Mouse (Mus musculus): ENCODE data around the gene Rbbp9. TPM values are rescaled to one million over a fixed set of nuclear protein-coding genes. Genes with fewer than 3 reads are reported as not detected.

Gene Rbbp9
- polyA plus RNA-seq, 1 experiment = 4.8 TPM

DNA sequence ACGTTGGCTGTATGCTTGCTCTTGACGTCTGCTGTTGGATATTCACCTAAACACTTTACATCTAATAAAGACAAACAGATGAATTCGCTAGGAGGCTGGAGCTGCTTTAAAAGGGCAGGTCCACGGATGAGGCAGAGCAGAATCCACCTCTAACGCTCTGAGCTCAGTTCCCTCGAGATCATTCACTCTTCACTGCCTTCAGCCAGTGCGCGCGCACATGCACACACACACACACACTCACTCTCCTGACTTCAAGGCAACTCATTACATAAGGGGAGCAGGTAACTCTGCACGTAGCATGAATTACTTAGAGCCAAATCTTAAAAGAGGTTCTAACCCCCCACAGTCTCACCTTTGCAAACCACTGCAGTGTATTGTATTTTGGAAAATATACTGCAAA lies 24.8 kb downstream of the Rbbp9 start:
- whole genome bisulfite sequencing = 54% methylated on average over 10 of the region's 10 CpGs
- no peak for DNase-seq (ENCODE audit: low read depth, low spot score)

DNA sequence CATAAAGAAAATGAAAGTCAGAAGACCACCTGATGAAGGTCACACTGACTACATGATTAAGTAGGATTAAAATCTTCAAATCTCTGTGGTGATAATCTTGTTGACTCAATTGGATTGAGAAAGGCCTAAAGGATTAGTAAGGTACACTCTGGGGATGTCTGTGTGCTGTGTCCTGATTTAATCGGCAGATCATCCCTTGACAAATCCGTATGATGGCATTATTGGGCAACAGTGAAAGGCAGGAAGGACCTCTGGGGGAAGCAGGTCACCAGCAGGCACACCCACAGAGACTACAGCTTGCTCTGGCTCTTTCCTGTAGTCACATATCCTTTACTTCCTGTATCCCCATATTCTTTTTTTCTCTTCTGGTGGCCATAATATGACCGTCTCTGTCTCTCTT lies 30.9 kb downstream of the Rbbp9 start:
- 74% methylated on average over 3 of the region's 3 CpGs for WGBS
- no peak for DNase-seq (ENCODE audit: low read depth, low spot score)

DNA sequence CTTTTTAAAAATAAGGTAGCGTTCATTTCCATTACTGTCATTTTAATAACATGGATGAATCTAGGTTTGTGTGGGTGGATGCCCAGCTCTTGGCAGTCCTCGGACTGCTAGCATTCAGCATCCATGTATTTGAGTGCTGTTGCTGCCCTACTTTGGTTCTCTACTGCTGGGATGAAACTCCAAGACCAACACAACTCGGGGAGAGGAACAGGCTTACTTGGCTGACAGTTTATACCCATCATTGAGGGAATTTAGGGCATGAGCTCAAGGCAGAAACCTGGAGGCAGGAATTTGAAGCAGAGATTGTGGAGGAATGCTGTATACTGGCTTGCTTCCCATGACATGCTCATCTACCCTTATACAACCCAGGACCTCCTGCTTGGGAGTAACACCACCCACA lies 36.0 kb downstream of the Rbbp9 start:
- no peak for DNase-seq (ENCODE audit: low read depth, low spot score)
- 69% methylated on average over 3 of the region's 3 CpGs for WGBS

DNA sequence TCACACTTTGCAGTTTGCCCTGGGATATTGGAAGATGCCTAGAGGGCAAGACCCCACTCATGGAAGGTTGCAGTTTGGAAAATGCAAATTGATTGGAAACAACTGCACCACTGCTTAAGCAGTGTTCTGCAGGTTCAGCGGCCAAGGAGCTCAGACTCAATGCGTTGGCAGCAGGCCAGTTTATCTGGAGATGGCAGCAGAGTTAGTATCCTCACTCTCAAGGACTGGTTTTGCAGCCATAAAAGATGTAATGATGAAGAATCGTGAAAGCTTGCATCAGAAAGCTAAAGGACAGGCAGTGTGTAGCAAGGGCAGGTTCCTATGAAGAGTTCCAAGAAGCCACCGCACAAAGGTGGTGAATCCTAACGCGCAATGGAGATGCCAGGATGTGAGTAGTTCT lies 48.5 kb downstream of the Rbbp9 start:
- 78% methylated on average over 6 of the region's 6 CpGs for WGBS

More for the DNA sequence above, 48.5 kb downstream of the Rbbp9 start:
- no peak for DNase-seq (ENCODE audit: low read depth, low spot score)

Other genes starting within 250 kb of the Rbbp9 start
- gene Ovol2, start 218.7 kb downstream of the Rbbp9 start, polyA plus RNA-seq (2012; rRNA removed) = 14.7 and 25.3 TPM in 2 replicates
- gene Kat14, start 181.9 kb downstream of the Rbbp9 start, polyA plus RNA-seq (2012; rRNA removed) = 27.0 and 28.4 TPM in 2 replicates
- gene Pet117, start 181.9 kb downstream of the Rbbp9 start, polyA plus RNA-seq (2012; rRNA removed) = not detected in 2 replicates
- gene Dzank1, start 23.5 kb downstream of the Rbbp9 start, polyA plus RNA-seq (2012; rRNA removed) = 0.11 and 0.12 TPM in 2 replicates
- 2.8 and 4.1 TPM in 2 replicates for gene Polr3f, start 23.2 kb downstream of the Rbbp9 start, polyA plus RNA-seq (2012; rRNA removed)
- 70.6 and 81.1 TPM in 2 replicates for gene Sec23b, start 5.4 kb upstream of the Rbbp9 start, polyA plus RNA-seq (2012; rRNA removed)
- 4.4 and 4.7 TPM in 2 replicates for gene Smim26, start 43.2 kb upstream of the Rbbp9 start, polyA plus RNA-seq (2012; rRNA removed)
- 6.5 and 6.7 TPM in 2 replicates for gene Dtd1, start 49.0 kb upstream of the Rbbp9 start, polyA plus RNA-seq (2012; rRNA removed)